Mouse (Mus musculus) cerebellum, postnatal 14 days (tissue): ENCODE data around the gene Fen1.

ENCODE experiments used
- DNase-seq, 2 experiments: peaks; one replicate each; pipeline ENCODE4 v3.0.0; 2021; ENCODE audit warnings: mixed read lengths in 2 of 2

Gene Fen1

DNA sequence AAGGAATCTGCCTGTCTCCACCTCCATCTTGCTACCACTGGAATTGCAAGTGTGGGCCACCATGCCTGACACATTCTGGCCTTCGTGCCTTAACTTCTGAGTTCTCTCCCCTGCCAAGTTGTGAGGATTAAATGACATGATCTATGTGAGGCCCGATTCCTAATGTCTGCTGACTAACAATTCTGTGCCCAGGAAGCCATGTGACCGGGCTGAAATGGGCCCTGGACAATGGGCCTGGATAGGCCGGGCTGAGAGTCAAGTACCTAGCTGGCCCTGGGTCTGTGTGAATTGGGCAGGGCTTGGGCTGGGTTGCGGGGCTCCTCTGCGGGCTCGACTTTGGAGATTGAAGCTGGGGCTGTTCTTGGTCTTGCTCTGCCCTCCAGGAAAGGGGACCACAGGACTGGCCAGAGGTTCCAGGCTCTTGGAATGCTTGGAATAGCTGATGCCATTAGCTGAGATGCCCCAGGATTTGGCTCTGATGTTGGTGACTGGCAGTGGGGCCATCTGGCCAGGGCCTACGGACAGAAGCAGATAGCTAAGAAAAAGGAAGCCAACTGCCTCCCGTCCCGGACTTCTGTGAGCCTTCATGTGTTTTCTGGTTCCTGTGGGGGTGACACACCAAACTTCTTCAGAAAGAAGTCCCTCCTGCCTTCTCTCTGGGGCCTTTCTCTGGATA lies 10.0 kb upstream of the Fen1 start:
- DNase-seq = peak; percentile 32 to 50

DNA sequence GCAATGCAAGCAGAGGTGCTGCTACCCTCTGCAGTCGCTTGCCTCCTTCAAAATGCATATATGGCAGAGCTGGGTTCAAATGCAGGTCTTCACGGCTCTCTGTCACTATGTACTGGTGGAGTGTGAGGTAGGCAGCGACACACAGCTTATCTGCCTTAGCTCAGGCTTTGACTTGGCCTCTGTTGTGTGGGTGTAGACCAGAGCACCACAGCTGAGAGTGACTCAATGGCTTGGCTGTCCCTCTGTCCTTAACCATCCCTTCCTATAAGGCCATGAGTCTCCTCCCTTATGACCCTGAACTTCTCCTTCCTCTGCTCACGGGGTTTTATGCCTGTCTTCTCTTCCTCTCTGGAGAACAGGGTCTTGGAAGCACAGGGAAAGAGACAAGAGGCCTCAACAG lies 6.9 kb upstream of the Fen1 start:
- DNase-seq = no peak

DNA sequence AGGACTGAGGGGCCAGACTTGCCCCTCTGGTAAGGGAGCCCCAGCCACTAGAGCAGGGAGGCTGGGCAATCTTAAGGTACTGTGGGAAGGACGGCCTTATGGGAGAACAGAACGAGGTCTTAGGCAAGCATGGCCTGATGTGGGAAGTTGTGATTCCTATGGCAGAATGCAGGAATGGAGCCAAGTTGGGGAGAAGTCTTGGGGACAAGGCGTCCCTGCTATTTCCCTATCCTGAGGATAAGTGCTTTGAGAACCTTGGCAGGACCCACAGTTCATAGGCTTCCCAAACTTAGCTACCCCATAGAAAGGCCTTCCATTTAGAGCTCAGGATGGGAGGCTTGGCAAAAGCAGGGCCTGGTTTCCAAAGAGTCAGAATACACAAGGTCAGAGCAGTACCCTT lies 4.9 kb upstream of the Fen1 start:
- DNase-seq = no peak

DNA sequence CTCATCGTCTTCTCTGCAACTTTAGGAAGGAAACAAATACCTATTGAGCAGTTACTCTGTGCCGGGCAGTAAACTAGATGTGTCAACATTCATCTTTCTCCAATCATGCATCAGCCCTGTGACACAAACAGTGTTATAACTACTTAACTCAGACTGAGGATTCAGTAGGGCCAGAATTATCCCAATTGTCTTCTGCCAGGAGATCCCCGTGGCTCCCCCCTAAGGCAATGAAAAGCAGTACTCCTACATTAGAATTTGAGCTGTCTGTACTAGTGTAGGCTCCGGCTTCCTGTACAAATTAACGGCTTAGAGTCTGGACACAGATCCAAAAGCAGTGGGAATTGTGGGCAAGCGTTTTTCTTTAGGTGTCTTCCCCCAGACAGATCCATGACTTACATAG lies 1.1 kb upstream of the Fen1 start:
- DNase-seq = no peak

DNA sequence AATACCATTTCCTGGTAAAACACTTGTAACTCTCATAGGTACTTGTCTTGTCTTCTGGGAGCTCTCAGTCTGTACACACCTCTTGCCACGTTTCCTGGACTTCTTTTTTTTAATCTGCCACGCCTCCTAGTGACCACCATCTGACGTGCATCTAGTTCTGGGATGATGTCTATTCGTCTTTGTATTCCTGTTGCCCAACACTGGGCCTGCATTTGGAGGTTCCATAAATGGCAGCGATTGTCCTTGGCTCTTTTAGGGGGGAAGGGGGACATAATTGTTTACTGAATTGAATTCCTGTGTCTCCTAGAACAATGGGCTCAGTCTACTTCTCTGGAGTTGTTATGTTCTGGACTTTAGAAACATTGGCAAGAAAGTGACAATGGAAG lies 640 bp upstream of the Fen1 start:
- DNase-seq = peak; percentile 51 to 52

DNA sequence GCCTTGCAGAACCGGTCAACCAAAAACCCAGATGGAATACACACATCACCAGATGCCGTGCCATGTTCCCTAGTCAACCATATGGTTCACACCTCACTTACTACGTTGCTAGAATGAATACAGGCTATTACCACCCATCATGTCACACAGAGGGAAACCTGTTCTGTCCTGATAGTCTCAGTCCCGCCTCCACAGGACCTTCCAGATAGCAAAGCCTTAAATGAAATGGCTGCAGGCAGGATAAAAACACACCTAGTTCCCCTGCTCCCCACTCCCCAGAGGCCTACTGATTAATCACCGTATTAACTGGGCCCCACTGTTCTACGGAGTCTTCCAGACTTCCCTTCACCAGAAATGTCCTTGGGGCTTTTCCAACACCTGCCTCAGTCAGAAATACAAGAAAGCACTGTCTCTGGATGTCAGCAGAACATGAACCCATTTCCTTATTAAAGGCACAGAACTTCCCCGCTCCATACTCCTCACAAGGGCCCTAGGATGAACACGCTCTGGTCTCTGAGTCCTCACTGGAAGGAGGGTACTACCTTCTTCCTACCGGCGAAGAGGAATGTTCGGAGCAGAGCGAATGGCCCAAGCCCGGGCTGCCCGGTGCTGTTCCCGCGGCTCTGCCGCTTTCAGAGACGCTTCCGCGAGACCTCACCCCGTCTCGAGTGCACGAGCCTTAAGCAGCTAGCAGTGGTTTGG lies 672 bp downstream of the Fen1 start:
- DNase-seq = no peak

DNA sequence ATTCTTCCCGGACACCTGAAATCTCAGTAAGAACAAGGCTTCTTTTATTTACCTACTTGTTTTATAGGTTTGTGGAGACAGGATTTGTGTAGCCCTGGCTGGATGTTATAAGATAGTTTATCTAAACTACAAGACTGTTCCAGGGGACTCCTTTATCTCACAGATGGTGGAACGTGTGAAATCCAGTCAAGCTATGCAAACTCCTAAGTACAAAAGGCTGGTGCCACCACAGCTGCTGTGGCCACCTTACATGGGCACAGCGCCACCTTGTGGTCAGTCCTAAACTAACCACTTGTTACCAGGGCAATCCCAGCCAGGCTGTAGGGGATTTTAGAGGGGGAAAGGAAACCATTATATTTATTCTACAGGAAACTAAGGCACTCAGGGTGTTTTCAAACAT lies 5.2 kb downstream of the Fen1 start:
- peak; percentile 85 to 93 for DNase-seq

DNA sequence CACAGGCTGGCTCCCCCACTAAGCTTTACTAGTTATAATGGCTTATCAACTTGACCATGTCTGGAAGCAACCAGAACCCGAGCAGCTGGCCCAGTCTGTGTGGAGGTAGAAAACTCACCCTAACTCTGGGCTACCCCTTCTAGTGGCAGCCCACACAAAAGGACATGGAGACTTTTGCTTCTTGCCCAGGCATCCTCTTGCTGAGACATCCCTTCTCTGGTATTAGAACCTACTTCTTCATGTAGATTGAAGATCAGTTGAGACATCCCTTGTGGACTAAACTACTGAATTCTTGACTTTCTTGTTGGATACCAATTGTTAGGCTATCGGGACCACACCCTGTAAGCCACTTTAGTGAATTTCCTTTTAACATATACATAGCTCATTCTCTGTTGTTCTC lies 5.7 kb downstream of the Fen1 start:
- DNase-seq = no peak

DNA sequence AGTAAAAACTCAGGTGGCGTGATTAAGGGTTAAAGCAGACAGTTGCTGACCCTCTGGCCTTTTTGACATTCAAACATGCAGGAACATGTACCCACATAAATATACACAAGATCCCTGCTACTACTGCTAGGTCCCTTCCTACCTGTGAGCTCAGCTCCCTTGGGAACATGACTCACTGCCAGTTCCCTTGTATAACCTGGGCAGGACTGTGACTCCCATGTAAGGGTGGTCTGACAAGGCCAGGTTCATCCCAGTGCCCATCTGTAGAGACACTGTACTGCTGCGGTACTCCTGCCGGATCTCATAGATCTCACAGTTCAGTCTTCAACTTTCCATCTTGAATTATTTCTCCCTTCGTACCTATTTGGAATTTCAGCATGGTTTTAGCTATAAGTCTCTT lies 6.8 kb downstream of the Fen1 start:
- DNase-seq = no peak

DNA sequence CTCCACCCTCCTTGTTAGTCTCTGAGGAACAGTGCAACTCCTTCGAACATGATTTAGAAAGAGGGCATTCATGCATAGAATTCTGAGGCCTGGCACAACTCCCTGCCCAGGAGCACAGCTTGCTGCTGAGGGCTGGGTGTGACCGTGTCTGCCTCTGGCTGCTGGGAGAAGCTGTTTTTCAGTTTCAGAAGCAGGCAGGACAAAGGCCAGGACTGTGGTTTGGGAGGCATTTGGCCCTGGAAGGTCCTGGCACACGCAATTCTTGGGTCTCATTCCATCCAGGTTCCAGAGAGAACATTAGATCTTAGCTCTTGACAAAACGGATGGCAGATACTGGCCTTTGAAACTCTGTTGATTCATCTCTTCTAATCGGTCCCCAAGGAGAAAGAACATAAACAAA lies 8.7 kb downstream of the Fen1 start:
- DNase-seq = no peak

DNA sequence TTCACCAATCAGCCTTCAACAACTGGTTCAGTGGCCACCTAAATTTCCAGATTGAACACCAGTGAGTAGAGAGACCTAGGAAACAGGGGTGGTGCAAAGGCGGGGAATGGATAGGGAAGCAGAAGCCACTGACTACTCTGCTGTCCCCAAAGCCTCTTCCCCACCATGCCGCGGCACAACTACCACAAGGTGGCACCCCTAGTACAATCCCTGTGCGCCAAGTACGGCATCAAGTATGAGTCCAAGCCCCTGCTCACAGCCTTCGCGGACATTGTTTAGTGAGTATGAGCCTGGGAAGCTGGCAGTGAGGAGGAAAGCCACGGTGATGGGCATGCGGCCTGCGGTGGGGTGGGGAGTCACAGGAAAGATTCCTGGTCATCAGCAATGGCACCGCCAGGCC lies 9.6 kb downstream of the Fen1 start:
- DNase-seq = no peak

DNA sequence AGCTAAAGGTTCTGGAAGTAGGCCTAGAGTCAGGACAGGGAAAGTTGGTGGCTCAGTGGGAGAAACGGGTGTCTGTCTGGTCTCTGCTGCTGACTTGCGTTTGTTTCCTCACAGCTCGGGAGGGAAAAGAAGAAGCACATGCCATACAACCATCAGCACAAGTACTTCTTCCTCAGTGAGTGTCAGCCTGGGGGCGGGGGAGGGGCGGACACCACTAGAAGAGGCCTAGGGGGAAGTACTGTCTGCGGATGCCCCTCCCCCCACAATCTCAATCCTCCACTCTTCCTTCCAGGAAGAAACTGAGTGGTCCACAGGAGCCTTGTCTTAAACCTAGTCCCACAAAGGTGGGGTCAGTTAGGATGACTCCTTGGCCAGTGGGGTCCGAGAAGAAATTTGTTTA lies 12.6 kb downstream of the Fen1 start:
- DNase-seq = no peak

DNA sequence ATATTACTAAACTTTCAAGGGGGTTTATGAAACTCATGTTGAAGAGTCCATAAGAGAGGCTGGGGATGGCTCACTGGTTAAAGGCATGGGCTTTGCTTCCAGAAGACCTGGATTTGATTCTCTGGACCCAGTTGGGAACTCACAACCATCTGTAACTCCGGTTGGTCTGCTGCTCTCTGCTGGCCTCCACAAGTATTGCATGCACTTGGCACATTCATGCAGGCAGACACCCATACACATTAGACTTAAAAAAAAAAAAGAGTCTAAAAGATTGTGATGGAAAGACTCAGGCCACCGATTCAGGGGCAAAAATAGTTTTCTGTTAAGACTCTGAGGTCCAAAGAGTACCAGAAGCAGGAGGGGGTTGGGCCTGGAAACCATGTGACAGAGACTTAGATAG lies 13.2 kb downstream of the Fen1 start:
- peak; percentile 85 to 90 for DNase-seq

DNA sequence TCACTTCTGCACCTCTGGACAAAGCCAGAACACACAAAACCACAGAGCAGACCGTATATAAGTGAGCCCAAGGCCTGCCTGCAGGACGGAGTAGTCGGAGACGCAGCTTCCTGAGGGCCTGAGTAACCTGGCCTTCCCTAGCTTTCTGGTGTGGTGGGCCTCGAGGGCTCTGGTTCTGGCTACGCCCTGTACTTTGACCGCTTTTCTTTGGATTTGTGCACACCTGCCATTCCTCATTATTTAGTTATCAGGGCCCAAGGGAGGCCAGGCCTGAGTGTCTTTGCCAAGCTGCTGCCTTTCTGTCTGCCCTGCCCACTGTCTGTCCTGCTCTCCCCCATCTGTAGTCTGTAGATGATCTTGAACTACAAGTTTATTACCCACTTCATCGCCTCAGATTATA lies 14.0 kb downstream of the Fen1 start:
- DNase-seq = no peak

DNA sequence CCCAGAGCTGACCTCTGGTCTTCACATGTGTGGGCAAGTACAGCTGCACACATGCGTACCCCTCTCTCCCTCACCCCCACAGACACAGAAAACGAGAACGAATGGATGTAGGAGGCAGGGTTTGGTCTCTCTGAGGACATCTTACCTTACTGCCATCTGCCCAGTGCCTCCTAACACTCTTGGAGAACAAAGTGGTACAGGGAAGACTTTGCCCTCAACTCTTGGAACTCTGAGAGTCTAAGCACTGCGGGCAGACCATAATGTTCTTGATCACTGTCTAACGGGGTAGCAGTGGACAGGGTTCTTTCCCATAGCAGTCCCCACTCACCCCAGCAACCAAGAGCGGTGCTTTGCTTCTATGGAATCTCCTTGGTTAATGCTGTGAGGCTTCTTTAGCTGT lies 14.9 kb downstream of the Fen1 start:
- DNase-seq = no peak

DNA sequence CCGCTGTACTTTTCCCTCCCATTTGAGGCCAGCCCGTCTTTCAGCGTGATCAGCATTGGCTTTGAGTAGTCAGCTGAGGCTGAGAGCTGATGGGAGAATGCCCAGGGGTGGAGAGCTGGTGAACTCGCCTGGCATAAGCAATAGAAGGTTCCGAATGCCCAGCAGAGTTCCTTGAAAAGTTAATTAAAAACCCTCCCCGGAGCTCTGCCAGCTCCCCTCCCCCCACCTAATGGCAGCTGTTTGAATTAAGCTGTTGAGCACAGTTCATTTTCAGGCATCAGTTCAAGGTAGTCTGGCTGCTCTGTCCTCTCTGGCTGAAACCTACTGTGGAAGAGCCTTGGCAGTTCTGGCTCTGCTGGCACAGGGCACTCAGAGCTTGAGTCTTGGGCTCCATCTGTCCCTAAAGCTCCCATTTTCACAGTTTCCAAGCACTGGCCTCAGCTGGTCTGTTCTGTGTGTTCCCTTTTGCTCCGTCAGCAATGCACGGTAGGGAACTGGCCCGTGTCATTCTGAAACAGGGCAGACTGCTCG lies 15.6 kb downstream of the Fen1 start:
- peak; percentile 83 to 88 for DNase-seq

DNA sequence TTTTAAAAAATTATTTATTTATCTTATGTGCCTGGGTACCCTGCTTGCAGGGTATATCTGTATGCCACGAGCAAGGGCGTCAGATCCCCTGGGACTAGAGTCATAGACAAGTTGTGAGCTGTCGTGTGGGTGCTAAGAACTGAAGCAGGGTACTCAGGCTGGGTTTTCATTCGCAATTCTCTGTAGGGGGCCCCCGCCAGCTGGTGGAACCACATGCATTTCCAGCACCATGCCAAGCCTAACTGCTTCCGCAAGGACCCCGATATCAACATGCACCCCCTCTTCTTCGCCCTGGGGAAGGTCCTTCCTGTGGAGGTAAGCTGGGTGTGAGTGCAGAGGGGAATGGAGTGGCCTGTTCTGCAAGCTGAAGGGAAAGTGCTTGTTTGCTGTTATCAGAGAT lies 17.4 kb downstream of the Fen1 start:
- DNase-seq = peak in 1 of 2 experiments; percentile 46

DNA sequence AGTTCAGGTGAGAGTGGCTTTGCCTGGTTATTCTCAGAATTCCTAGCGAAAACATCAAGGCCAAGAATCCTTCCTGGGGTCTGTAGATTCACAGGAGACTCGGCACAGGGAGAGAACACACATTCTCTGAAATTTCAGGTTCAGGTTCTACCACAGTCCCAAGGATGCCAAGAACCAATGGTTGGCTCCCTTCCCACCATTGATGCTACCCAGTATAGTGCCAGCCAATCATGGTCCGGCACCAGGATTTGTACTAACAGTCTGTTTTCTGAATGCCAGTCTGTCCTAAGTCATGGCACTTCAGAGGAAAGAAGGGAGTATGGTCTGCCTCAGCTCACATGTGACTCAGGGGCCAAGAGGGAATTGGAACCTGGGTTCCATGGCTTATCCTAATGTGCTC lies 18.1 kb downstream of the Fen1 start:
- peak; percentile 26 to 52 for DNase-seq

DNA sequence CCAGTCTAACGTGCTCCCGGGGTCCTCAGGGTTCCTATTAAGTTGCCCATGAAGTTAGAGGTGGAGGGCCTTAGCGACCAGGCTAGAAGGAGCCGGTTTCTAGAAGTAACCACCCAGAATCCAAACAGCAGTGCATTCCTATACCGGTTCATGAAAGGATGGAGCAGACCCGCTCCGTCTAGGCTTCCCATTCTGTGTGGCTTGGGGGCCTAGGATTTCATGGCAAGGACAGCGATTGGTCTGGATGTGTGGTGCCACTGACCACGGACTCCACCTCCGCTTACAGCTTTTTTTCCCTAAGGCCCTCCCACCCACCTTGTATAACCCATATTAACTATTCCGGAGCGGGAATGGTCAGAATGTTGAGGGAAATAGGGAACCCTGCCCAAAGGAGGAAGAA lies 19.9 kb downstream of the Fen1 start:
- DNase-seq = peak; percentile 41 to 55

DNA sequence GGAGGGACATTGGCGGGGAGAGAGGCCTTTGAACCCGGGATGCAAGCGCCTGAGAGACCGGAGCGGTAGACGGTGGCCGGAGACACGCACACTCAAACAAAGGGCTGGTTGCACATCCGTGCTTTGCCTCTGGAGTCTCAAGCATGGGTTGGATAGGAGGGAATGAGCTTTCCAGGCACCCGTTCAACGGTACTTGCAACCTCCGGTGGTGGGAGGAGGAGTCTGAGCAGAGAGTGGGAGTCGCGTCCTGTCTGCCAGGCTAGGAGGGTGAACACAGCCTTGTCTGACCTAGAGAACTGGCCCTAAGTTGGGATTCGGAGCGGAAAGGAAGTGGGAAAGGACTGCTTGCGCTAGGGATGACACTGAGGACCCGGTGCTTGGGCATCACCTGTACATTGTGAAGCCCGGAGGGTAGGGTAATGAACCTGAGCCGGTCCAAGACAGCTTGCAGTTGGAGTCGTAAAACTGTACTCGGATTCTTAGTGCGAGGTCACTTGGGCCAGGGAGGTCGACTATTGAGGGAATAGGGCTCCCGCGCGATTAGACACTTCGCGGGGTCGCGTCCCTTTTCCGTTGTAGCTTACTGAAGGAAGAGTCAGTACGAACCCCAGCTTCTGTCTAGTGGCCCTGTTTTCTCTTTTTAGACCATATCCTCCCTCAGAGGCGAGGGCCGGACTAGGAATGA lies 20.5 kb downstream of the Fen1 start:
- DNase-seq = peak; percentile 75 to 82

DNA sequence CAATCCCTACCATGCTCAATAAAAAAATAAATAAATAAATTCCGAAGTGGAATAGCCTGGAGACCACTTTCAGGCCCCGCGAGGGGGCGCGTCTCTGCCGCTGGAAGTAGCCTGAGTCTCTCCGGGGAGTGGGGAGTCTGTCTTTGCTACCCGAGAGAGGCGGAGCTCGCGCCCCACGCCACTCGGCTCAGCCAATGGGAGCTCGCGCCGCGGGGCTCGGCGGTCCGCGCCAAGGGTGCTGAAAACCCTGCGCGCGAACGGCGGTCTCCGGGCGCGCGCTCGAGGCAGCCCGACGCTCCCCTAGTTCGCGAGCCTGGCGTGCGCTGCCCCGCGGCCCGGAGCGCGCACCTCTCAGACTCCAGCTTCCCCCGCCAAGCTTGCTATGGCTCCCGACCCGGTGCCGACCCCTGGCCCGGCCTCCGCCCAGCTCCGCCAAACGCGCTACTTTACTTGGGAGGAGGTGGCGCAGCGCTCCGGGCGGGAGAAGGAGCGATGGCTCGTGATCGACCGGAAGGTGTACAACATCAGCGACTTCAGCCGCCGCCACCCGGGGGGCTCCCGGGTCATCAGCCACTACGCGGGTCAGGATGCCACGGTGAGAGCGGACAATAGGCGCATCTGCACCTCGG lies 21.2 kb downstream of the Fen1 start, which contains the start of gene Fads1:
Gene Fads1 (plus strand): TSS at position 219 of the 629 bp plus-strand sequence.
- peak; percentile 94 to 96 for DNase-seq

DNA sequence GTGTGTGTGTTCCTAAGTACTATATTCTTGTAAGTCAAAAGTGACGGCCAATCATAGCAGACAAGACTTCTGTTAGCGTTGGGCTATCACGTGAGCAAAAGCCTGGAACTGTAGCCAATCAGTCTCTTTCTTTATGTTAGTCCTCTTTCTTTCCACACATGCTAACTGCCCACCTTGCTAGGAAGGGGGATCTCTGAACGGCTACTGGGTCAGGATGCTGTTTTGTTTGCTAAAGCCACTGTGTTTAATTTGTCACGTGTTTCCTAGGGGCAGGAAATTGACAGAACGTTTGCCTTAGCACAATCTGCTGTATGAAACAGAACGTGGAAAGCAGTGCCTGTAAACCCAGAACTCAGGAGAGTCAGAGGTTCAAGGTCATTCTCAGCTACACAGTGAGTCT lies 21.8 kb downstream of the Fen1 start:
- no peak for DNase-seq

DNA sequence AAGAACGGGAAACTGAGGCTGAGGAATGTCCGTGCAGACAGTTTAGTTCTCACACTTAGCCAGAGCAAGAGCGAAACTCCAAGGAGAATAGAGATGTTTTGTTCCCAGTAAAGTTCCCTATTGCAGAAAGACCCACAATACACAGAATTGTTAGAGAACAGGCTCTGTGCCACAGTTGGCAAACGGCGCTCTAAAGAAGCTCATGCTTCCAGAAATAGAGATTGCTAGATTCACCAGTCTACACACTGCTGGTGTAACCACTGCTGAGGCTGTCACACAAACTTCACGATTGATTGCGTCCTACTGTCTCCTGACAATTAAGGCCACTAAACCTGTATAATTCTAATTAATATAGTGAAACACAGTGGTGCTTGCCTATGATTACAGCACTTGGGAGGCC lies 22.7 kb downstream of the Fen1 start:
- no peak for DNase-seq
